Mouse (Mus musculus) liver, embryonic 14 days (tissue): ENCODE results near the gene 4930438A08Rik. TPM values are rescaled to one million over a fixed set of nuclear protein-coding genes. Genes with fewer than 3 reads are reported as not detected.

ENCODE experiments used
- polyA plus RNA-seq: library from polyadenylated mRNA; depleted of rRNA; stranded (reverse); fragments of >200 nt; gene quantifications from 2 replicates; pipeline ENCODE4 v1.2.3, GENCODE M21; 2012; rRNA removed

The 4930438A08Rik gene
- 0.44 and 0.82 TPM in 2 replicates for polyA plus RNA-seq

DNA sequence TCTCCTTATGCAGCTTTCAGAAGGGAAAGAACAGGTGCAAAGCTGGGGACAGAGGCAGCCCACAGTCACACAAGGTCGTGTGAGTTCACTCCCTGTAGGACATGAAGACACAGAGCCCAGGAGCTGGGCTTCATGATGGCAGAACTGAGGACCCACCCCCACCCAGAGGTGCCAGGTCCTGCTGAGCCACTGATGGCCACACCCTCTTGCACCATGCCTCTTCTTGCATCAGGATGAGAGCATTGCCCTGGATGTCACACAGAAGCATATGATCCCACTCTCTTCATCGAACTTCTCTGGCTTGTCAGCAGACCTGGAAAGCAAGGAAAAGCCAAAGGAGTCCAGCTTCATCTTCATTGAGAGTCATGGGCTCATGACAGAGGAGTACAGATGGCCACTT, at the start of gene 4930438A08Rik:
Gene 4930438A08Rik (plus strand): TSS at position 228 of the 400 bp plus-strand sequence.

DNA sequence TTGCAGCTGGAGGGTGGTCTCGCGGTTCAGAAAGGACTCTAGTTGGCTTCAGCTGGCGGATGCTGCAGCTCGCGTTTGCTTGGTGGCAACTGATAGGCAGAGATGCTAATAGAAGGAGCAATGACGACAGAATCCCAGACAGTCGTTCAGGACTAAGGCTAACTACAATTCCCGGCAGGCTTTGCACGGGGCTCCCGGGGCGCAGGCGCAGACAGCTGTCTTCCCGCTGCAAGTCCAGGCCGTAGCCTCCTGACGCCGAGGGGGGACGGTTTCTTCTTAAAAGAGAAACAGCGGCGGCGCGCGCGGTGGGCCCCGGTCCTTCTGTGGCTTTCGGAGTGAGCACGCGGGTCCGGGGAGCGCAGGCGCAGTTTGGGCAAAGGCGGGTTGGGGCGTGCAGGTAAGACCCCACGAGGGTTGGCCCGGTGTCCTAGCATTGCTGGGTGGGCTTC, 32.3 kb downstream of the 4930438A08Rik start, which contains the start of gene Zfp692:
Gene Zfp692 (plus strand): TSS at position 210 of the 449 bp plus-strand sequence.

DNA sequence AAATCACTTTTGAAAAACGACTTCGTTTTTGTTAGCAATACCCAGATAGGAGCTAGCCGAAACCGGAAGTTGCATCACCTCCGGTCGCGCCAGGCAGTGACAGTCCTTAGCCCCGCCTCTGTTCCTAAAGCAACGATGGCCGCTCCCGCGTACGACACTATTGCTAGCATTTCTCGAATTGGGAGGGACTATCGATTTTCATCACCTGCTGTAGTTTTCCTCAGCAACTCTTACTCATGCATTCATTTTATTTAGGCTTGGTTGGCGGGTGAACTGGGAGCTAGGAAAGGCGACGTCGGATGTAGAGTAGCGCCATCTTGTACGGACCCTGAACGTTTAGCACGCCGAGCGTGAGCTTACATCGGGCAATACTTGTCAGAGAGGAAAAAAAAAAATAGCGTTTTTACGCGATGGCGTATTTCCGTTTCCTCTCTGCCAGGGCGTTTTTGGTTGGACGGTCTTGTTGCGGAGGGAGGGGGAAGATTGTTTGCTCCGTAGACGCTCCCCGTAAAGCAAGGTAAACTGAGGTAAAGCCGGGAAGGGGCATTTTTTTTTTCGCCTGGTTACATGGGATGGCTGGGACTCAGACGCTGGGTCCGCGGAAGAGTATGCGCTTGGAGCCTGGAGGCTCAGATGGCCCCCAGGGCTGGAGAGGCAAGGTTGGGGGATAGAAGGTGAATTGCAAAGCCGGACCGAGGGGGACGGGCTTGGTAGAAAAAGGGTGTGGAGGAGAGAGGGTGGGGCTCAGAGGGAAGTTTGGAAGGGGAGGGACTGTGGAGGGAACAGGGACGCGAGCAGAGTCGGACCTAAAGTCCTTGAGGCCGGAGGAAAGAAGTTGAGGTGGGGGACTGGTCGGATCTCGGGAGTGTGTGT, 55.9 kb downstream of the 4930438A08Rik start, which contains the start of the genes Zfp672 and Sh3bp5l:
Gene Zfp672 (minus strand): TSS at position 64 of the 873 bp plus-strand sequence.
Gene Sh3bp5l (plus strand): TSS at position 449 of the 873 bp plus-strand sequence.

Other genes with a start within 250 kb of the 4930438A08Rik start
- not detected in 2 replicates for gene Gm12248, start 181.7 kb upstream of the 4930438A08Rik start, polyA plus RNA-seq
- gene Cnot8, start 170.6 kb upstream of the 4930438A08Rik start, polyA plus RNA-seq: 24.6 and 27.2 TPM in 2 replicates
- gene Gemin5, start 106.3 kb upstream of the 4930438A08Rik start, polyA plus RNA-seq: 5.3 and 6.5 TPM in 2 replicates
- gene Mrpl22, start 103.1 kb upstream of the 4930438A08Rik start, polyA plus RNA-seq: 68.9 and 70.7 TPM in 2 replicates
- gene Igtp, start 75.2 kb upstream of the 4930438A08Rik start, polyA plus RNA-seq: 5.5 and 8.0 TPM in 2 replicates
- gene Irgm2, start 75.2 kb upstream of the 4930438A08Rik start, polyA plus RNA-seq: 3.3 and 4.7 TPM in 2 replicates
- gene Zfp692, start 32.3 kb downstream of the 4930438A08Rik start, polyA plus RNA-seq: 17.1 and 18.8 TPM in 2 replicates
- gene Zfp672, start 55.5 kb downstream of the 4930438A08Rik start, polyA plus RNA-seq: 19.2 and 22.1 TPM in 2 replicates
- 8.1 and 9.0 TPM in 2 replicates for gene Sh3bp5l, start 55.9 kb downstream of the 4930438A08Rik start, polyA plus RNA-seq
- 0.03 TPM in 1 of 2 replicates, not detected in the other for gene Lypd8, start 104.2 kb downstream of the 4930438A08Rik start, polyA plus RNA-seq
- not detected in 2 replicates for gene 1810065E05Rik, start 146.3 kb downstream of the 4930438A08Rik start, polyA plus RNA-seq
- gene Gm12253, start 157.8 kb downstream of the 4930438A08Rik start, polyA plus RNA-seq: not detected in 2 replicates
- gene Lypd9, start 178.1 kb downstream of the 4930438A08Rik start, polyA plus RNA-seq: not detected in 2 replicates
- not detected in 2 replicates for gene Olfr30, start 187.5 kb downstream of the 4930438A08Rik start, polyA plus RNA-seq
- not detected in 2 replicates for gene Olfr332, start 217.8 kb downstream of the 4930438A08Rik start, polyA plus RNA-seq
- not detected in 2 replicates for gene Olfr331, start 227.8 kb downstream of the 4930438A08Rik start, polyA plus RNA-seq